Mouse (Mus musculus): Measurements from ENCODE around the gene Tsga10ip. TPM values are rescaled to one million over a fixed set of nuclear protein-coding genes. Genes with fewer than 3 reads are reported as not detected.

The Tsga10ip gene
- polyA plus RNA-seq, 1 experiment = 0.04 TPM

- peak; percentile 21 for DNase-seq (ENCODE audit: low read depth)
- TF ChIP-seq POLR2A (IDR thresholded peaks at IDR 0.05; ENCODE audit: borderline replicate concordance, extremely low read depth, insufficient read depth, insufficient read length, poor library complexity, severe bottlenecking) = no peak
- no peak for TF ChIP-seq CTCF (IDR thresholded peaks at IDR 0.05; ENCODE audit: borderline replicate concordance, extremely low read depth, insufficient read depth, insufficient read length)
Observed at GRCm38 (mm10) chr19:5388011-5388441, 14.3 kb downstream of the Tsga10ip start.

- TF ChIP-seq POLR2A (IDR thresholded peaks at IDR 0.05; ENCODE audit: borderline replicate concordance, extremely low read depth, insufficient read depth, insufficient read length, poor library complexity, severe bottlenecking) (no peak), CTCF (IDR thresholded peaks at IDR 0.05; ENCODE audit: borderline replicate concordance, extremely low read depth, insufficient read depth, insufficient read length) (no peak)
Observed at GRCm38 (mm10) chr19:5384715-5385114, 17.6 kb downstream of the Tsga10ip start.

GRCm38 (mm10) chr19:5383326-5383725 is 19.0 kb downstream of the Tsga10ip start:
- TF ChIP-seq CTCF (IDR thresholded peaks at IDR 0.05; ENCODE audit: borderline replicate concordance, extremely low read depth, insufficient read depth, insufficient read length) (no peak), POLR2A (IDR thresholded peaks at IDR 0.05; ENCODE audit: borderline replicate concordance, extremely low read depth, insufficient read depth, insufficient read length, poor library complexity, severe bottlenecking) (no peak)
- DNase-seq (ENCODE audit: low read depth) = no peak

More at GRCm38 (mm10) chr19:5384715-5385114, 17.6 kb downstream of the Tsga10ip start:
- no peak for DNase-seq (ENCODE audit: low read depth)

GRCm38 (mm10) chr19:5377446-5377845 is 24.9 kb downstream of the Tsga10ip start:
- peak; percentile 20 for DNase-seq (ENCODE audit: low read depth)
- no peak for TF ChIP-seq CTCF (IDR thresholded peaks at IDR 0.05; ENCODE audit: borderline replicate concordance, extremely low read depth, insufficient read depth, insufficient read length)
- no peak for TF ChIP-seq POLR2A (IDR thresholded peaks at IDR 0.05; ENCODE audit: borderline replicate concordance, extremely low read depth, insufficient read depth, insufficient read length, poor library complexity, severe bottlenecking)

- TF ChIP-seq POLR2A (IDR thresholded peaks at IDR 0.05; ENCODE audit: borderline replicate concordance, extremely low read depth, insufficient read depth, insufficient read length, poor library complexity, severe bottlenecking) (no peak), CTCF (IDR thresholded peaks at IDR 0.05; ENCODE audit: borderline replicate concordance, extremely low read depth, insufficient read depth, insufficient read length) (no peak)
- no peak for DNase-seq (ENCODE audit: low read depth)
Observed at GRCm38 (mm10) chr19:5374748-5375147, 27.6 kb downstream of the Tsga10ip start.

- TF ChIP-seq CTCF (IDR thresholded peaks at IDR 0.05; ENCODE audit: borderline replicate concordance, extremely low read depth, insufficient read depth, insufficient read length) (no peak), POLR2A (IDR thresholded peaks at IDR 0.05; ENCODE audit: borderline replicate concordance, extremely low read depth, insufficient read depth, insufficient read length, poor library complexity, severe bottlenecking) (no peak)
Observed at GRCm38 (mm10) chr19:5374177-5374576, 28.1 kb downstream of the Tsga10ip start.

GRCm38 (mm10) chr19:5372724-5373123 is 29.6 kb downstream of the Tsga10ip start:
- TF ChIP-seq POLR2A (IDR thresholded peaks at IDR 0.05; ENCODE audit: borderline replicate concordance, extremely low read depth, insufficient read depth, insufficient read length, poor library complexity, severe bottlenecking) (no peak), CTCF (IDR thresholded peaks at IDR 0.05; ENCODE audit: borderline replicate concordance, extremely low read depth, insufficient read depth, insufficient read length) (no peak)
- no peak for DNase-seq (ENCODE audit: low read depth)

More at GRCm38 (mm10) chr19:5374177-5374576, 28.1 kb downstream of the Tsga10ip start:
- DNase-seq (ENCODE audit: low read depth) = no peak

- TF ChIP-seq POLR2A (IDR thresholded peaks at IDR 0.05; ENCODE audit: borderline replicate concordance, extremely low read depth, insufficient read depth, insufficient read length, poor library complexity, severe bottlenecking) = no peak
- no peak for TF ChIP-seq CTCF (IDR thresholded peaks at IDR 0.05; ENCODE audit: borderline replicate concordance, extremely low read depth, insufficient read depth, insufficient read length)
- no peak for DNase-seq (ENCODE audit: low read depth)
Observed at GRCm38 (mm10) chr19:5370932-5371331, 31.4 kb downstream of the Tsga10ip start.

- TF ChIP-seq POLR2A (IDR thresholded peaks at IDR 0.05; ENCODE audit: borderline replicate concordance, extremely low read depth, insufficient read depth, insufficient read length, poor library complexity, severe bottlenecking) = no peak
- 0 out of 2 replicates have a peak, but pooled peaks have one; percentile 16 for TF ChIP-seq CTCF (IDR thresholded peaks at IDR 0.05; ENCODE audit: borderline replicate concordance, extremely low read depth, insufficient read depth, insufficient read length)
- peak; percentile 16 for DNase-seq (ENCODE audit: low read depth)
Observed at GRCm38 (mm10) chr19:5367455-5367854, 34.9 kb downstream of the Tsga10ip start.

GRCm38 (mm10) chr19:5367053-5367359 is 35.3 kb downstream of the Tsga10ip start, which contains the start of gene Banf1:
Gene Banf1 (minus strand): TSS chr19:5367168.
- TF ChIP-seq POLR2A (IDR thresholded peaks at IDR 0.05; ENCODE audit: borderline replicate concordance, extremely low read depth, insufficient read depth, insufficient read length, poor library complexity, severe bottlenecking) (no peak), CTCF (IDR thresholded peaks at IDR 0.05; ENCODE audit: borderline replicate concordance, extremely low read depth, insufficient read depth, insufficient read length) (no peak)
- no peak for DNase-seq (ENCODE audit: low read depth)

GRCm38 (mm10) chr19:5366175-5367052 is 35.9 kb downstream of the Tsga10ip start, which contains the start of gene Eif1ad:
Gene Eif1ad (plus strand): TSS chr19:5366741.
- peak; percentile 99 for DNase-seq (ENCODE audit: low read depth)
- TF ChIP-seq CTCF (IDR thresholded peaks at IDR 0.05; ENCODE audit: borderline replicate concordance, extremely low read depth, insufficient read depth, insufficient read length) (no peak), POLR2A (IDR thresholded peaks at IDR 0.05; ENCODE audit: borderline replicate concordance, extremely low read depth, insufficient read depth, insufficient read length, poor library complexity, severe bottlenecking) (peak; percentile 69)

Measured in brain, embryonic 14.5 days (tissue).